In genomic region chr15:67373030-67373429, GRCm38 (mm10) we compare ENCODE assay signal across 18 mouse cellular contexts.
DNase-seq lines count a peak whose midpoint lies in the region; ATAC-seq lines count a peak whose summit lies in the region.
"Had no signal": no experiment of that assay in that cellular context is flagged by ENCODE, and none has a peak within 500 bp of the region (broad histone marks: within the 10 kb centered on the region; RNA-seq: fewer than 3 reads in every experiment).

No protein-coding gene starts in this region.

- 52% methylated on average over 8 of the region's 8 CpGs for WGBS in kidney, embryonic 15.5 days

- DNase-seq in embryo, embryonic 10.5 days (ENCODE audit: low spot score) = peak; percentile 21
- no peak for DNase-seq in embryo, embryonic 11 days
- peak; percentile 39 for DNase-seq in kidney, postnatal 4 days
- DNase-seq in right cerebral cortex, adult 18-20 months = peak; percentile 5
- no peak for DNase-seq in right cerebral cortex, adult 2 months (ENCODE audit: low spot score in 2 of 2)
- no peak for DNase-seq in heart, postnatal 10 days
- DNase-seq in left cerebral cortex, adult 11 months (ENCODE audit: low spot score) = no peak
- DNase-seq: cerebellum, adult 11-12 months; kidney, adult 18-20 months; liver; lung, postnatal 10 days; spleen, adult 18-20 months had no signal

- no peaks in the 10 kb centered on the region for H3K36me3 ChIP-seq in kidney, embryonic 15.5 days
- H3K36me3 ChIP-seq: heart, embryonic 15.5 days; hindbrain, embryonic 12.5 days; midbrain, embryonic 13.5 days had no signal

- intact Hi-C loops in heart, postnatal 10 days (cut with DNase I) = no loop called here

- H3K9ac ChIP-seq in kidney, embryonic 15.5 days = no peak overlapping the region
- H3K9ac ChIP-seq: heart, embryonic 15.5 days; hindbrain, embryonic 12.5 days; midbrain, embryonic 13.5 days had no signal

- H3K27me3 ChIP-seq in kidney, embryonic 15.5 days = no peaks in the 10 kb centered on the region
- H3K27me3 ChIP-seq: heart, embryonic 15.5 days; hindbrain, embryonic 12.5 days; midbrain, embryonic 13.5 days had no signal

- H3K4me2 ChIP-seq in kidney, embryonic 15.5 days = no peak overlapping the region
- H3K4me2 ChIP-seq: heart, embryonic 15.5 days; hindbrain, embryonic 12.5 days; midbrain, embryonic 13.5 days had no signal

- H3K4me1 ChIP-seq in kidney, embryonic 15.5 days = no peaks in the 10 kb centered on the region
- H3K4me1 ChIP-seq: heart, embryonic 15.5 days; hindbrain, embryonic 12.5 days; midbrain, embryonic 13.5 days had no signal

- H3K27ac ChIP-seq in kidney, embryonic 15.5 days = no peak overlapping the region
- H3K27ac ChIP-seq: heart, embryonic 15.5 days; hindbrain, embryonic 12.5 days; layer of hippocampus, adult 2 months; left cerebral cortex, adult 2 months; midbrain, embryonic 13.5 days had no signal

- no peak overlapping the region for H3K4me3 ChIP-seq in kidney, embryonic 15.5 days (replicated peaks)
- H3K4me3 ChIP-seq: heart, embryonic 15.5 days; hindbrain, embryonic 12.5 days; layer of hippocampus, adult 2 months; left cerebral cortex, adult 2 months; midbrain, embryonic 13.5 days had no signal

- no peaks in the 10 kb centered on the region for H3K9me3 ChIP-seq in kidney, embryonic 15.5 days (replicated peaks)
- H3K9me3 ChIP-seq: heart, embryonic 15.5 days; hindbrain, embryonic 12.5 days; midbrain, embryonic 13.5 days had no signal

- ATAC-seq in kidney, embryonic 15.5 days (replicated peaks; ENCODE audit: low FRiP score) = no peak
- ATAC-seq: midbrain, embryonic 13.5 days had no signal

Comparison
In these comparisons a context has a peak if more than half of its experiments do, and no peak if none do; other contexts are left out.
1. DNase-seq: peak in embryo, embryonic 10.5 days (single experiment), kidney, postnatal 4 days (2 of 2) and right cerebral cortex, adult 18-20 months (single experiment); none in embryo, embryonic 11 days (single experiment), right cerebral cortex, adult 2 months (0 of 2), heart, postnatal 10 days (0 of 2) and left cerebral cortex, adult 11 months (single experiment).